Mouse (Mus musculus): ENCODE data around the gene Fam209. TPM values are rescaled to one million over a fixed set of nuclear protein-coding genes. Genes with fewer than 3 reads are reported as not detected.

Fam209 gene
- polyA plus RNA-seq, 1 experiment from 2014 or later, result not detected

DNA sequence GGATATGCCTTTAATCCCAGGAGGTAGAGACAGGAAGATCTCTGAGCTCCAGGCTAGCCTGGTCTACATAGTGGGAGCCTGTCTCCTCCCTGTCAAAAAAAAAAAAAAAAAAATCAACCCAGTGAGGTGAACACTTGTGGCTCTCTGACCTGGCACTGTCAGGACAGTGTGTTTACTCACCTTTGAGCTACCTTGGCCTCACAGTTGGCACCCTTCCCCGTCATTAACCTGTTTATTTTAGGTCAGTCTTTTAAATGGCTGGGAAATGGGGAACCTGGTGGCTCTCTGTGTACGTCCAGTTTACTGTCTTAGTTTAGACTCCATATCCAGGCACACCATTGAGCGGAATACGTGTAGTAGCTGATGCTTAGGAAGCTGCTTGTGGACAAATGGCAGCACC is 20.3 kb upstream of the Fam209 start:
- Histone ChIP-seq H3K36me3 (peaks cover 91% of the 10 kb centered on the region), H3K27ac (no peak overlapping the region), H3K4me1 (replicated peaks) (no peaks in the 10 kb centered on the region), H3K4me2 (no peak overlapping the region), H3K9me3 (no peaks in the 10 kb centered on the region), H3K27me3 (no peaks in the 10 kb centered on the region), H3K9ac (replicated peaks) (no peak overlapping the region), H3K4me3 (replicated peaks) (no peak overlapping the region)
- no peak for ATAC-seq (ENCODE audit: insufficient number of reproducible peaks, insufficient read depth, low FRiP score, low TSS enrichment, low read depth)
- WGBS, result 93% methylated on average over 4 of the region's 4 CpGs

- Histone ChIP-seq H3K4me1 (replicated peaks) (no peaks in the 10 kb centered on the region), H3K9me3 (no peaks in the 10 kb centered on the region), H3K27me3 (no peaks in the 10 kb centered on the region), H3K27ac (no peak overlapping the region), H3K4me3 (replicated peaks) (no peak overlapping the region), H3K4me2 (no peak overlapping the region), H3K9ac (replicated peaks) (0 out of 2 replicates have a peak overlapping the region, but pooled peaks have one; percentile 8), H3K36me3 (peaks cover 91% of the 10 kb centered on the region)
- WGBS, result 92% methylated on average over 10 of the region's 10 CpGs
- ATAC-seq (ENCODE audit: insufficient number of reproducible peaks, insufficient read depth, low FRiP score, low TSS enrichment, low read depth), result no peak
Observed at GRCm38 (mm10) chr2:172452458-172452857, 19.9 kb upstream of the Fam209 start.

DNA sequence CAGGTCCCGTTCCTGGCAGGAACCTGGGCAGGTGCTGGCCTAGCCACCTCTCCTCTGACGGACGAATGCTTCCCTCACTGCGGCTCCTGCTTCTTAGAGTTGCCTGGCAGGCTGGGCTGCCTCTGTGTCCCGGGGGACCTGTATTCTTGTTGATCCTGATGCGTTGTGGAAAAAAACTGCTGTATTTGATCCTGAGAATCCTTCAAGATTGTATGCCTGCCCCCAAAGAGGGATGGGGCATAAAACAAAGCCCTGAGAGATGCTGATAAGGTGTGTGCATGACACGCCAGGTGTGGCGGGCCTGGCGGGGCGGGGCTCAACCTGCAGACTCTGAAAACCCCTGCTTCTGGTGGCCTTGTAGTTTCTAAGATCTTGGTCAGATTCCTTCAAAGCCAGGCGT is 13.8 kb upstream of the Fam209 start, which contains the start of gene Gcnt7:
Gene Gcnt7, minus strand, starts transcription at position 101 of the 400 bp plus-strand sequence.
- Histone ChIP-seq H3K27me3 (no peaks in the 10 kb centered on the region), H3K4me3 (replicated peaks) (no peak within 1 kb of the TSS), H3K27ac (no peak within 1 kb of the TSS), H3K9me3 (no peaks in the 10 kb centered on the region), H3K4me2 (no peak within 1 kb of the TSS), H3K36me3 (peaks cover 72% of the 10 kb centered on the region), H3K9ac (replicated peaks) (no peak within 1 kb of the TSS), H3K4me1 (replicated peaks) (no peaks in the 10 kb centered on the region)
- WGBS, result 86% methylated on average over 11 of the region's 11 CpGs
- no peak for ATAC-seq (ENCODE audit: insufficient number of reproducible peaks, insufficient read depth, low FRiP score, low TSS enrichment, low read depth)

- WGBS, result 38% methylated on average over 2 of the region's 2 CpGs
- ATAC-seq (ENCODE audit: insufficient number of reproducible peaks, insufficient read depth, low FRiP score, low TSS enrichment, low read depth), result no peak
- Histone ChIP-seq H3K4me2 (no peak overlapping the region), H3K9me3 (no peaks in the 10 kb centered on the region), H3K4me1 (replicated peaks) (no peaks in the 10 kb centered on the region), H3K4me3 (replicated peaks) (no peak overlapping the region), H3K27me3 (no peaks in the 10 kb centered on the region), H3K9ac (replicated peaks) (no peak overlapping the region), H3K27ac (no peak overlapping the region), H3K36me3 (peaks cover 79% of the 10 kb centered on the region)
Observed at GRCm38 (mm10) chr2:172460647-172461046, 11.7 kb upstream of the Fam209 start.

DNA sequence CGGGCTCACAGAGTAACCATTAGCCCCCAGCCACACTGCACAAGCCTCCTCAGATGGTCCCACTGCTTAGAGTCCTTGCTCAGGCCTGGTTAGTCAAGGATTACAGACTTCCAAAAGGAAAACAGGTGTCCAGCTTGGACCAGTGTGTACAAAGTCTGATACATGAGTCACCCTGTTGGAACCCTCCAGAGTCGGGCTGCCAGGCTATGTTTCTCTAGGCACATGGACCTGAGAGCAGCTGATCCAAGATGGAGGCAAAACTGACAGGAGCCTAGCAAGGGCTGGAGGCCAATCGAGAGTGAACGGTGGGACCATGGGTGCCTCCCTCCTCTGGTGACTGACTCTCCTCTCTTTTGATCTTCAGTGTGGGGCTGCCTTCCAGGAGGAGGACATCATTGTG is 9.5 kb upstream of the Fam209 start:
- 93% methylated on average over 4 of the region's 4 CpGs for WGBS
- Histone ChIP-seq H3K27me3 (no peaks in the 10 kb centered on the region), H3K9me3 (no peaks in the 10 kb centered on the region), H3K4me2 (no peak overlapping the region), H3K4me1 (replicated peaks) (no peaks in the 10 kb centered on the region), H3K4me3 (replicated peaks) (no peak overlapping the region), H3K36me3 (peaks cover 81% of the 10 kb centered on the region), H3K9ac (replicated peaks) (no peak overlapping the region), H3K27ac (no peak overlapping the region)
- ATAC-seq (ENCODE audit: insufficient number of reproducible peaks, insufficient read depth, low FRiP score, low TSS enrichment, low read depth), result no peak

- Histone ChIP-seq H3K9me3 (no peaks in the 10 kb centered on the region), H3K4me2 (no peak overlapping the region), H3K4me3 (replicated peaks) (no peak overlapping the region), H3K4me1 (replicated peaks) (no peaks in the 10 kb centered on the region), H3K36me3 (peaks cover 87% of the 10 kb centered on the region), H3K27me3 (no peaks in the 10 kb centered on the region), H3K9ac (replicated peaks) (no peak overlapping the region), H3K27ac (no peak overlapping the region)
- ATAC-seq (ENCODE audit: insufficient number of reproducible peaks, insufficient read depth, low FRiP score, low TSS enrichment, low read depth), result no peak
- 90% methylated on average over 11 of the region's 11 CpGs for WGBS
Observed at GRCm38 (mm10) chr2:172466427-172467132, 5.7 kb upstream of the Fam209 start.

DNA sequence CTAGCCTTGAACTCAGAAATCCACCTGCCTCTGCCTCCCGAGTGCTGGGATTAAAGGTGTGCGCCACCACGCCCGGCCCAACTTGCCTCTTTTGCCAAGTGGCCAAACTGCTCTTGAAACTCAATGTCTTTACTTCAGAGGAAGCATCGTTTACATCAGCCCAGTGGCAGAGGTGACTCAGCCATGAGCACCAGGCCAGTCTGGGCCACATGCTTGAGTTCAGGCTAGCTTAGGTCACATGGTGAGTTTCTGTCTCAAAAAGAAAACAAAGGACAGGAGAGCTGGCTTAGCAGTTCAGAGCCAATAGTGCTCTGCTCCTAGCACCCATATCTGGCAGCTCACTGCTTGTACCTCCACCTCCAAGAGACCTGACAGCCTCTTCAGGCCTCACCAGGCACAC is 5.1 kb upstream of the Fam209 start:
- ATAC-seq (ENCODE audit: insufficient number of reproducible peaks, insufficient read depth, low FRiP score, low TSS enrichment, low read depth), result no peak
- Histone ChIP-seq H3K9me3 (no peaks in the 10 kb centered on the region), H3K4me2 (no peak overlapping the region), H3K36me3 (peaks cover 82% of the 10 kb centered on the region), H3K9ac (replicated peaks) (no peak overlapping the region), H3K27me3 (no peaks in the 10 kb centered on the region), H3K27ac (no peak overlapping the region), H3K4me1 (replicated peaks) (no peaks in the 10 kb centered on the region), H3K4me3 (replicated peaks) (no peak overlapping the region)
- WGBS, result 93% methylated on average over 5 of the region's 5 CpGs

DNA sequence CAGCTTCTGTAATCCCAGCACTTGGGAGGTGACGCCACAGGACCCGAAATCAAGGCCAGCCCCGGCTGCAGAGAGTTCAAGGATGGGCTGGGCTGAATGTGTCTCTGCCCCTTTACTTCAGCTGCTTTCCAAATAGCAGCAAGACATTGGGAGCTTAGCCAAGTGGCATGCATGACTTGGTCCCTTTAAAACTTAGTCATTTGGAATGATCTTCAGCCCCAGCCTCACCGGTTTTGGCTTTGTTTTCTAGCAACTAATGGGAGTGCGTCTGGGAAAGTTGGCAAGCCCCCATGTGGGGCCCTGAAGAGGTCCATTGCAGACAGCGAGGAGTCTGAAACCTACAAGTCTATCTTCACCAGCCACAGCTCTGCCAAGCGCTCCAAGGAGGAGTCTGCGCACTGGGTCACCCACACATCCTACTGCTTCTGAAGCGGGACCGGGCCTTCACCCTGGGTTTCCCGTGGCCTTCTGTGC is 3.9 kb upstream of the Fam209 start:
- Histone ChIP-seq H3K4me2 (no peak overlapping the region), H3K9me3 (no peaks in the 10 kb centered on the region), H3K4me1 (replicated peaks) (peaks cover 5% of the 10 kb centered on the region), H3K27me3 (no peaks in the 10 kb centered on the region), H3K9ac (replicated peaks) (no peak overlapping the region), H3K27ac (no peak overlapping the region), H3K36me3 (peaks cover 71% of the 10 kb centered on the region), H3K4me3 (replicated peaks) (no peak overlapping the region)
- ATAC-seq (ENCODE audit: insufficient number of reproducible peaks, insufficient read depth, low FRiP score, low TSS enrichment, low read depth), result no peak
- 95% methylated on average over 11 of the region's 11 CpGs for WGBS

DNA sequence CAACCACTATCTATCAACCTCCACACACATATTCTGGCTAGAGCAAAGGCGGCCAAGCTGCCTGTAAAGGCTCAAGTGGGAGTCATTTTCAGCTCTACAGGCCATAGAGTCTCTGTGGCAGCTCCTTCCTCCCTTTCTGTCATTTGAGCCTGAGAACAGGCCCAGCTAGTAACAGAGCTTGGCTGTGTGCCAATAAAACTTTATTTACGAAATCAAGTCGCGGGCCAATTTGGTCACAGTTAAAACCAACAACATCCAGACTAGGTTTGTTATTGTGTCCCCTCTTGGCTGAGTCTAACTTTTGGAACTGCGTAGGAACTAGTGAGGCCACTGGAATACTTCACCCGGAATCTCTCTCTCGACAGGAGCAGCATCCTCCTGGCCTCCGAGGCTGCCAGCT is 1.3 kb downstream of the Fam209 start:
- 56% methylated on average over 8 of the region's 8 CpGs for WGBS
- peak overlapping the region; percentile 5; the same call in 1 of the 2 replicates for H3K27ac ChIP-seq
- ATAC-seq (ENCODE audit: insufficient number of reproducible peaks, insufficient read depth, low FRiP score, low TSS enrichment, low read depth), result no peak
- H3K4me2 ChIP-seq, result no peak overlapping the region
- peaks cover 19% of the 10 kb centered on the region for H3K36me3 ChIP-seq
- H3K4me3 ChIP-seq (replicated peaks), result no peak overlapping the region
- H3K4me1 ChIP-seq (replicated peaks), result peaks cover 5% of the 10 kb centered on the region
- H3K9me3 ChIP-seq, result no peaks in the 10 kb centered on the region
- no peak overlapping the region for H3K9ac ChIP-seq (replicated peaks)
- peaks cover 7% of the 10 kb centered on the region; the same call in 1 of the 2 replicates for H3K27me3 ChIP-seq

GRCm38 (mm10) chr2:172474970-172475369 is 2.6 kb downstream of the Fam209 start:
- no peak for ATAC-seq (ENCODE audit: insufficient number of reproducible peaks, insufficient read depth, low FRiP score, low TSS enrichment, low read depth)
- WGBS, result 33% methylated on average over 6 of the region's 6 CpGs
- H3K9ac ChIP-seq (replicated peaks), result no peak overlapping the region

GRCm38 (mm10) chr2:172476707-172477260 is 4.5 kb downstream of the Fam209 start:
- ATAC-seq (ENCODE audit: insufficient number of reproducible peaks, insufficient read depth, low FRiP score, low TSS enrichment, low read depth), result no peak
- H3K4me3 ChIP-seq (replicated peaks), result no peak overlapping the region
- no peak overlapping the region for H3K4me2 ChIP-seq
- H3K36me3 ChIP-seq, result no peaks in the 10 kb centered on the region
- no peaks in the 10 kb centered on the region for H3K9me3 ChIP-seq
- peaks cover 7% of the 10 kb centered on the region; the same call in 1 of the 2 replicates for H3K27me3 ChIP-seq
- 28% methylated on average over 10 of the region's 10 CpGs for whole genome bisulfite sequencing
- H3K4me1 ChIP-seq (replicated peaks), result peaks cover 5% of the 10 kb centered on the region
- H3K27ac ChIP-seq, result no peak overlapping the region
- no peak overlapping the region for H3K9ac ChIP-seq (replicated peaks)

More at GRCm38 (mm10) chr2:172474970-172475369, 2.6 kb downstream of the Fam209 start:
- H3K36me3 ChIP-seq, result peaks cover 5% of the 10 kb centered on the region; the same call in 1 of the 2 replicates
- H3K4me1 ChIP-seq (replicated peaks), result peaks cover 5% of the 10 kb centered on the region
- peaks cover 7% of the 10 kb centered on the region; the same call in 1 of the 2 replicates for H3K27me3 ChIP-seq
- H3K4me3 ChIP-seq (replicated peaks), result no peak overlapping the region
- H3K4me2 ChIP-seq, result no peak overlapping the region
- H3K9me3 ChIP-seq, result no peaks in the 10 kb centered on the region
- H3K27ac ChIP-seq, result no peak overlapping the region

Measured in limb, embryonic 12.5 days (tissue).